Mouse (Mus musculus): Measurements from ENCODE around the gene Cx3cr1. TPM values are rescaled to one million over a fixed set of nuclear protein-coding genes. Genes with fewer than 3 reads are reported as not detected.

The Cx3cr1 gene
- polyA plus RNA-seq, 1 experiment from 2014 or later, result 1.8 TPM

DNA sequence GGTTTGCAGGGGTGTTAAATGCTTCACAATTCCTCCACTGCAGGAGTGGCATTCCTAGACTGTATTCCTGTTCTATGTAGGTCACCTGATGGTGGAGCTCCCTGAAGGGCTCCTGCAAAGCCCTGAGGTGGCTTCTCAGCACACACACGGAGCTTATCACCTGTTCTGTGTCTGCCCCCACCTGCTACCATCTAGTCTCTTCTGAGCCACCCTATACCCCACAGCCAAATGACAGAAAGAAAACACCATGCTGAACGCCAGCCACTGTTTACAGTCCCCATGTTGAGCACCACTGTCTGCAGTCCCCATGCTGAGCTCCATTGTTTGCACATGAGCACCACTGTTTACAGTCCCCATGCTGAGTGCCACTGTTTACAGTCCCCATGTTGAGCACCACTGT, 89.9 kb downstream of the Cx3cr1 start:
- peaks cover 52% of the 10 kb centered on the region for H3K4me1 ChIP-seq (ENCODE audit: insufficient read depth)
- H3K4me3 ChIP-seq (ENCODE audit: low read depth, low read length), result no peak overlapping the region
- H3K9ac ChIP-seq (replicated peaks), result 0 out of 2 replicates have a peak overlapping the region, but pooled peaks have one; percentile 9
- ATAC-seq (no peak), DNase-seq (no peak)
- H3K4me2 ChIP-seq (ENCODE audit: low read depth, low read length), result peak overlapping the region; percentile 4; the same call in 1 of the 2 replicates
- no peaks in the 10 kb centered on the region for H3K9me3 ChIP-seq (ENCODE audit: low read length)
- 0 out of 2 replicates have a peak overlapping the region, but pooled peaks have one; percentile 8 for H3K27ac ChIP-seq (ENCODE audit: low read depth)
- TF ChIP-seq CTCF (IDR thresholded peaks at IDR 0.05; ENCODE audit: low read depth) (no peak), EP300 (IDR thresholded peaks at IDR 0.05; ENCODE audit: low read depth) (no peak)
- WGBS (ENCODE audit: insufficient replicate concordance), result 63% methylated on average over 2 of the region's 2 CpGs
- H3K27me3 ChIP-seq (ENCODE audit: insufficient read depth, low read length), result 0 out of 2 replicates have a peak, but pooled peaks cover 2% of the 10 kb centered on the region
- peaks cover 7% of the 10 kb centered on the region for H3K36me3 ChIP-seq (replicated peaks; ENCODE audit: insufficient read depth, low read length)

DNA sequence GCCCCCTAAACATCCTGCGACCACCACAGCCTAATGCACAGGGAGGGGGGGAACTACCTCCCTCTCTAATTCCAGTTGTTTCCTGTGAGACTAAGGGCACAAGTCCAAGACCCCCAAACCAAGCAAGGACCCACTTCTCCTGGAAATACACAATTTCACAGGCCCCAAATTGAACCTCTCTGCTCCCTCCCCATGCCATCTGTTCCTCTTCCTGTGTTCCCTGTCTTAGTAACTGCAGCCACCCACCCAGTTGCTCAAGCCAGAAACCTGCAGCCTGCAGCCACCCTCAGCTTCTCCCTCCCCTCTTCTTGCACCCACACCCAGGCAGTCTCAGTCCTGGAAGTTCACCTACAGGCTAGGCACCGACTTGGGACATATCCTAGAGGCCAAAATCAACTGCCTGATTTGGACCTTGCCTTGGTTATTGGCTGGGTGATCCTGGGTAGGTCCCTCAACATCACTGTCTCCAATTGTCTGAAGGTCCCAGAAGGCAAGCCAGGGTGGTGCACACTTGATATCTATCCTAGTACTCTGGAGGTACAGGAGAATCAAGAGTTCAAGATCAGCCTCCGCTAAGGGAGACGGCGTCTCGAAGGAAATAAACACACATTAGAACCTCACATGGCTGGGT, 90.8 kb downstream of the Cx3cr1 start:
- no peak for ATAC-seq
- peak overlapping the region; percentile 55 for H3K4me2 ChIP-seq (ENCODE audit: low read depth, low read length)
- H3K27me3 ChIP-seq (ENCODE audit: insufficient read depth, low read length), result 0 out of 2 replicates have a peak, but pooled peaks cover under 1% of the 10 kb centered on the region
- no peak overlapping the region; the same call in 1 of the 2 replicates for H3K4me3 ChIP-seq (ENCODE audit: low read depth, low read length)
- peak overlapping the region; percentile 26; the same call in 1 of the 2 replicates for H3K9ac ChIP-seq (replicated peaks)
- H3K9me3 ChIP-seq (ENCODE audit: low read length), result no peaks in the 10 kb centered on the region
- H3K4me1 ChIP-seq (ENCODE audit: insufficient read depth), result peaks cover 51% of the 10 kb centered on the region
- peaks cover 15% of the 10 kb centered on the region for H3K36me3 ChIP-seq (replicated peaks; ENCODE audit: insufficient read depth, low read length)
- DNase-seq, result no peak
- 66% methylated on average over 6 of the region's 6 CpGs for WGBS (ENCODE audit: insufficient replicate concordance)
- H3K27ac ChIP-seq (ENCODE audit: low read depth), result peak overlapping the region; percentile 71
- TF ChIP-seq EP300 (IDR thresholded peaks at IDR 0.05; ENCODE audit: low read depth), result no peak
- TF ChIP-seq CTCF (IDR thresholded peaks at IDR 0.05; ENCODE audit: low read depth), result no peak

DNA sequence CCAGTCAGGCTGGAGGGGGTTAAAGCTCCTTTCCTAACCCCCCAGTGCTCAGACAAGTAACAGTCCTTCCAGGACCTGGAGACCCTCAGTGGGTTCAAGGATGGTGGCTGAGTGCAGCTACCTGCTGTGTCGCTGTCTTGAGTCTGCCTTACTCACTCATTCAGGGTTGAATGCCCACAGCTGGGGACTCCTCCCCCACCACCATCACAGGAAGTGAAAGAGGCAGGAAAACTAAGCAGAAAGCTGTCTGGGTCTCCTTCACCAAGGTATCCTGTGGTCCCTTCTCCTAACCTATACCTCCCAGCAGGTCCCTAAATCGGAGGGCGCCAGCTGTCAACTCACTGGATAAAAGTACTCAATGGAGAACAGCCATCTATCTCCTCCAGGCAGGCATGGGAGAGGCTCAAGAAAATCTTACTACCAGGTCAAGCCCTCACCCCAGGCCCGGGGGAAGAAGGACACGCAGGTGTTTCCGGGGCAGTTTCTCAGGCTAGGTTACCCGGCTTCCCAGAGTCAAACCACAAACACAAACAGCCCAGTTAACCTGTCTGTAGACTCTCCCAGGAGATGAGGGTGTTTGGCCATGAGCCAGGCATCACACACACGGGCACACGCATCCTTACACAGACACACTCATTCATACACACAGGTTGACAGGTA, 91.4 kb downstream of the Cx3cr1 start:
- Histone ChIP-seq H3K4me3 (ENCODE audit: low read depth, low read length) (peak overlapping the region; percentile 33), H3K4me2 (ENCODE audit: low read depth, low read length) (peak overlapping the region; percentile 55), H3K27ac (ENCODE audit: low read depth) (peak overlapping the region; percentile 71), H3K4me1 (ENCODE audit: insufficient read depth) (peaks cover 51% of the 10 kb centered on the region), H3K9ac (replicated peaks) (peak overlapping the region; percentile 52), H3K9me3 (ENCODE audit: low read length) (no peaks in the 10 kb centered on the region), H3K27me3 (ENCODE audit: insufficient read depth, low read length) (no peaks in the 10 kb centered on the region), H3K36me3 (replicated peaks; ENCODE audit: insufficient read depth, low read length) (peaks cover 21% of the 10 kb centered on the region)
- no peak for ATAC-seq
- 22% methylated on average over 9 of the region's 9 CpGs for WGBS (ENCODE audit: insufficient replicate concordance)
- DNase-seq, result peak; percentile 40
- no peak for TF ChIP-seq CTCF (IDR thresholded peaks at IDR 0.05; ENCODE audit: low read depth)
- no peak for TF ChIP-seq EP300 (IDR thresholded peaks at IDR 0.05; ENCODE audit: low read depth)

DNA sequence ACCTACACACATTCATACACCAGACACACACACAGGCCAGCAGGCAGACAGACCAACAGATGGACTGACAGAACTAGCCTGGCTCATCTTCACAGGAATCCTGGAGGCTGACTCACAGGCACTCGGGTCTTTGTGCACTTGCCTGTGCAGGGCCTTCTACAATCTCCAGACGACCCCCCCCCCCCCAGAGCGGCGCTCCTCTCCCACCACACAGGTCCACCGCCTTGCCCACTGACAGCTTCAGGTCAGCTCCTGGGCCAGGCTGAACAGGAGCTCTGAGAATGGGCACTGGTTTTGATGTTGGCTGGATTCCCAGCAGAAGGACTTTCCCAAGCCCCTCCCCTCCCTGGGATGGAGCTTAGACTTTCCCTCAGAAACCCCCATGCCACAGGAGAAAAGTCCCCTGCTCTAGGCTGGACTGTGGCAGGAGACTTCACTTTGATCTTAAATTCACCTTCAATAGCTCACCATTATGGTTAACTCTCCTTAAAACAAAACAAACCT, 92.1 kb downstream of the Cx3cr1 start:
- TF ChIP-seq CTCF (IDR thresholded peaks at IDR 0.05; ENCODE audit: low read depth), result no peak
- TF ChIP-seq EP300 (IDR thresholded peaks at IDR 0.05; ENCODE audit: low read depth), result no peak
- Histone ChIP-seq H3K27me3 (ENCODE audit: insufficient read depth, low read length) (no peaks in the 10 kb centered on the region), H3K4me2 (ENCODE audit: low read depth, low read length) (peak overlapping the region; percentile 55), H3K9me3 (ENCODE audit: low read length) (no peaks in the 10 kb centered on the region), H3K4me3 (ENCODE audit: low read depth, low read length) (peak overlapping the region; percentile 33), H3K9ac (replicated peaks) (peak overlapping the region; percentile 52; the same call in 1 of the 2 replicates), H3K36me3 (replicated peaks; ENCODE audit: insufficient read depth, low read length) (peaks cover 28% of the 10 kb centered on the region), H3K27ac (ENCODE audit: low read depth) (peak overlapping the region; percentile 71), H3K4me1 (ENCODE audit: insufficient read depth) (peaks cover 51% of the 10 kb centered on the region)
- ATAC-seq (no peak), DNase-seq (no peak)
- WGBS (ENCODE audit: insufficient replicate concordance), result 29% methylated on average over 5 of the region's 5 CpGs

DNA sequence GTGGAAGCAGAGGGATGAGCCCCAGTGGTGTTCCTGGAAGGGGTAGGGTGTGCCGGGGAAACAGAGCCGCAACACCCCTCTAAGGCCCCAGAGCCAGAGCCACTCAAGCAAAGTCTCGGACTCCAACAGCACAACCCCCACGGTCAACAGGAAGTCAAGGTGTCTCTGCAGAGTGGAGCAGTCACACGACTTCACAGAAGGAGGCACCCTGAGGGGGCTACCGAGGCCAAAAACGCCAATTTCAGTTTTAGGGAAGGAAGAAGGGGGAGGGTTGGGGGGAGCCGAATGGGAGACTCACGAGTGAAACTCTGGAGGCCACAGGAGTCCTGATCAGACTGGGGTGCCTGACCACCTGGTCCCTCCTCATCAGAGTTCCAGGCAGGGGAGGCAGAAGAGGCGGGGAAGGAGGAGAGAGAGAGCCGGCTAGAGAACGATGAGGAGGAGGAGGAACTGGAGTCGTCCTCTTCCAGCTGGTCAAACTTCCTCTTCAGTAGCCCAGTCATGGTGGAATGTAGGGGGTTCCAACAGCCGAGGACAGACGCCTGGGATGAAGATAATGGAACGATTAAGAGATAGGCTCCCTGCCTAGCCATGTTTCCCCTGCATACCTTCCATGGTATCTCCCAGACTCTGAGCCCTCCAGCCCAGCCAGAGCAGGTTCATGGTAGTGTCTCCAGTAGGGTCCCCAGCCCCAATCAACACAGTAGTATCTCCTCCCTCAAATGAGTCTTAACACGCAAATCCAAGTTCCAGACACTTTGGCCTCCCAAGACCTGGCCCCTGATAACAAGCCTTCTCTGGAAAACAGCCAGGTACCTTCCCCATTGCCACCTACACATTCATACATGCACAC, 92.7 kb downstream of the Cx3cr1 start:
- Histone ChIP-seq H3K4me3 (ENCODE audit: low read depth, low read length) (peak overlapping the region; percentile 33), H3K4me1 (ENCODE audit: insufficient read depth) (peaks cover 50% of the 10 kb centered on the region), H3K27me3 (ENCODE audit: insufficient read depth, low read length) (no peaks in the 10 kb centered on the region), H3K9me3 (ENCODE audit: low read length) (no peaks in the 10 kb centered on the region), H3K9ac (replicated peaks) (peak overlapping the region; percentile 52), H3K27ac (ENCODE audit: low read depth) (peak overlapping the region; percentile 71), H3K4me2 (ENCODE audit: low read depth, low read length) (peak overlapping the region; percentile 55), H3K36me3 (replicated peaks; ENCODE audit: insufficient read depth, low read length) (peaks cover 35% of the 10 kb centered on the region)
- 16% methylated on average over 17 of the region's 17 CpGs for WGBS (ENCODE audit: insufficient replicate concordance)
- TF ChIP-seq EP300 (IDR thresholded peaks at IDR 0.05; ENCODE audit: low read depth) (no peak), CTCF (IDR thresholded peaks at IDR 0.05; ENCODE audit: low read depth) (no peak)
- DNase-seq, result no peak
- ATAC-seq, result 0 out of 2 replicates have a peak, but pooled peaks have one; percentile 1

All from liver, postnatal 0 days (tissue).